Mouse (Mus musculus) subcutaneous adipose tissue, adult 2 months (tissue): ENCODE data around the gene Frem3. TPM values are rescaled to one million over a fixed set of nuclear protein-coding genes. Genes with fewer than 3 reads are reported as not detected.

Experiments
- polyA plus RNA-seq: library from polyadenylated mRNA; depleted of rRNA; stranded (reverse); fragments of >200 nt; gene quantifications from 2 replicates; pipeline ENCODE4 v1.2.3, GENCODE M21; 2012; ENCODE audit warnings: low replicate concordance; rRNA removed

Gene Frem3
- not detected in 2 replicates for polyA plus RNA-seq

DNA sequence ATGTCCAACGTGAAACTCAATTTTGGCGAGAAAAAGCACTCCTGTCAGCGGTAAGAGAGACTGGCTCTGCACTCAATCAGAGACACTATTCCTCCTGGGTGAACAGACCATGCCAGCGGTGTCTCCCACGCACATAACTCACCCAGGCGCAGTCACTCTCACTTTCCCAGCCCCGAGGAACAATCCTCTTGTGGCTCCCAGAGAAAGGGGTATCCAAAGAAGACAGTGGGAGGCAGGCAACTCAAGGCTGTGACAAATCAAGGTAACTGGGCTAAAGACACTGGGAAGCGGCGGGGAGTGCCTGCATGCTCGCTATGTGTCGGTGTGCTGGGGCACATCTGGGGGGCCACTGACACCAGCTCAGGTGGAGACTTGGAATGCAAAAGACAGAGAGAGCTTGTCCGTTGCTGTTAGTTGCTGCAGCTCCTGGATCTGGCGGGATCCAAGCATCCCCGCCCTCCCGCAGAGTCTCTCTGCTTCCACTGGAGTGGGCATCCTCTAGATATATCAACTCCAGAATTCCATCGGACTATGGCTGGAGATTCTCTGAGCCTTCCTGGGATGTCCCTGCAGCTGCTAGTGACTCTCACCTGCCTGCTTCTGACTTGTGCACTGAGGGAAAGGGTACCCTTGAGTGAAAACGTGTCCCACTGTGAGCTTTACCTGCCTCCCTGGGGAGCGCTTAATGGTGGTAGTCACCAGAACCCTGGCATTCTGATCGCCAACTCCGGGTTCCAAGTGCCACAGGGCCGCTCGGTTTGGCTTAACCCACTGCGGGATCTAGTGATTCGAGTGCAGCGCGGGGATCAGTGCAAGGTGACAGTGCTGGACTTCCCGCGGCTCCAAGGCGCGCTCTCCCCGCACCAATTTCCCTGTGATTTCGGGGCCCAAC is at the start of gene Frem3:
Gene Frem3, plus strand, starts transcription at position 532 of the 892 bp plus-strand sequence.

DNA sequence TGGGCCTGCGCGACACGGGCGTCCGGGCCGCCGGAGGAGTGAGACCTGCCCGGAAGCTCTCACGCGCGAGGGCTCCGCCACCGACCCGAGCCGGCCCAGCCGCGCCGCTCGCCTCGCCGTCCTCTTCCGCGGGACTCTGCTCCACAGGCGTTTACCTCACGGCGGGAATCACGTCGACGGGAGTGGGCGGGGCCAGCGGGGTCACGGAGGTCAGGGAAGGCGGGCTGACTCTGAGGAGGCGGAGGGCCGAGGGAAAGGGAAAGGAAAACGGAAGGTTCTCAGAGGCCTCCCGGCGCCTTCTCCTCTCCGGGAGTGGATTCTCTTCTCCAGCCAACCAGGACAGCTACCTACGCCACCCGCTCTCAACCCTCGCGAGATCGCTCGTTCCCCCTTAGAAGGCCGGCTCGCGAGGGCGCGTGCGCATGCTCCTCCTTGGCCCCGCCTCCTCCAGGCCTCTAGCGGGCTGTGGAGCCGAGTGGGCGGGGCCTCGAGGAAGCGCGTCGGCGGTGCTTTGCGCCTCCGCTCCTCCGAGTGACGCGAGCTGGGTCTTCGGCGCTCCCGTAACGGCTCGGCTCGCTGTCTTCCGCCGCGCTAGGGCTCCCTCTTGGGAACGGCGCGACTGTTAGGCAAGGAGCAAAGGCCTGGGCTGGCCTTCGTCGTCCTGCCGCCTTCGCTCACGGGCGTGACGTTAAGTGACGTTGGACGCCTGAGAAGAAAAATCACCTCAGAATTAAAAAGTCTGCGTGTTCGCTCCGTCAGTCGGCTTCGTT is 128.5 kb downstream of the Frem3 start, which contains the start of gene Smarca5:
Gene Smarca5, minus strand, starts transcription at position 343 of the 770 bp plus-strand sequence.

Other genes with a start within 250 kb of the Frem3 start
- gene Gypa, start 117.3 kb upstream of the Frem3 start, polyA plus RNA-seq: 0.10 TPM in 1 of 2 replicates, not detected in the other
- 3.0 and 7.0 TPM in 2 replicates for gene Smarca5, start 128.4 kb downstream of the Frem3 start, polyA plus RNA-seq